Mouse (Mus musculus) c-Kit-positive CD71-positive TER-119-positive erythroid progenitor cells, embryonic 14.5 days (primary cell): ENCODE measurements at regions not wholly inside any gene's neighbourhood (a gene's known extent, or its start where the extent isn't known, plus 50 kb on each side); places are given as distances from the start of the nearest gene placed in this dataset.

ENCODE experiments used
- DNase-seq: peaks from one replicate; pipeline ENCODE4 v3.0.0-alpha.2; 2013; ENCODE audit warnings: low spot score

DNA sequence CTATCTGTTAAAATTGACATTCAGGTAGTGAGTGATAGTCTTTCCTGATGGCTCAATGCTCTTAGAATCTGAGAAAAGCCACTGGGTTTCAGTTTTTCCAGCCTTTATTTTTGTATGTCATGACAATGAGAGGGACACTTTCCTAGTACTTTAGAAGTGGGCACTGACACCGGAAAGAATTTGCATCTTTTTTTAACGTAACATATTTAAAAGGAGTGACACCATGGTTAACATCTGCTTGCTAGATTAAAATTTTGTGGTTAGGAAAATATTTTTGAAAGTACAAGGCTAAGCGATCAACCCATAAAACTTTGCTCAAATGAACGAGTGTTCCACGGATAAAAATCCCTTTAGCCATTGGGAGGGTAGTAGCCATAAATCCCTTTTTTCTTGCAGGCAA lies 174.7 kb downstream of the 1700129C05Rik start:
- no peak for DNase-seq

- no peak for DNase-seq
These were observed 175.5 kb downstream of the 1700129C05Rik start for GRCm38 (mm10) chr14:58967163-58967562.

GRCm38 (mm10) chr14:58944958-58945357 lies 197.7 kb downstream of the 1700129C05Rik start:
- DNase-seq, result no peak

DNA sequence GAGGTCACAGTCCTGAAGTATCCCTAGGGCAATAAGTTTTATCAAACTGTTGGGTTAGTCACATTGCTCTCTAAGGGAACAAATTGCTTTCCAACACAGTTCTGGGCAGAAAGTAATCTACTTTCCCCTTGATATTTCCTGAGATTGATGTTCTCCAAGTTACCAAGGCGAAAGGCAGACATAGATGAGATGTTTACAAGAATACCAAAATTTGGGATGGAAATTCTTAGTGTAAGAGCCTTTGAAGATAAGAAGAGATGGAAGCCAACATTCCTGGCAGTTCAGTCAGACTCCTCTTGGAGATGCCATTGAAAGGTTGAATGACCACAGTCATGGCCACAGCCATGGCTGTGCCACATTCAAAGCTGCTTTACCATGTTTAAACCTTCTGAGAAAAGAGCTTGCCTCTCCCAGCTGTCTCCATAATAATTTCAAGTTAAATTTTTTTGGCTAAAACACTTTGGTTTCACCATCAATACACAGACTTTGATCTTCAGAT lies 199.4 kb downstream of the 1700129C05Rik start:
- DNase-seq, result no peak

DNA sequence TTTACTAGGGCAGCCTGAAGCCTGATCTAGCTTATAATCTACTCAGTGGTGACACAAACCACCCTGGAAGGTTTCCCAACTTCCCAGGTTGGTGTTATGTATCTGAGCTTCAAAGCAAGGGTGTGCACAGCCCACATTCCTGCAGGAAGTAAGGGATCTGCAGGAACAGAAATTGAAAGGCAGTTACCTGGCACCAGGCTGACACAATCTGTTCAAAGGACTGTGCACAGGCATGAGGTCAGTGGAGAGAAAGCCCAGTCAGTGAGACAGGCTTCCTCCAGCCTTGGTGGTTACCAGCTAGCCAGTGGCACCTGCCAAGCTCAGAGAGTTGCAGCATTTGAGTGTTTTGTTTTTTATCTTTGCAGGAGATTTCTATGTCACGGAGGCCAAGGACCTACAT lies 203.6 kb downstream of the 1700129C05Rik start:
- no peak for DNase-seq

GRCm38 (mm10) chr14:58938601-58938970 lies 204.1 kb downstream of the 1700129C05Rik start:
- DNase-seq, result no peak

DNA sequence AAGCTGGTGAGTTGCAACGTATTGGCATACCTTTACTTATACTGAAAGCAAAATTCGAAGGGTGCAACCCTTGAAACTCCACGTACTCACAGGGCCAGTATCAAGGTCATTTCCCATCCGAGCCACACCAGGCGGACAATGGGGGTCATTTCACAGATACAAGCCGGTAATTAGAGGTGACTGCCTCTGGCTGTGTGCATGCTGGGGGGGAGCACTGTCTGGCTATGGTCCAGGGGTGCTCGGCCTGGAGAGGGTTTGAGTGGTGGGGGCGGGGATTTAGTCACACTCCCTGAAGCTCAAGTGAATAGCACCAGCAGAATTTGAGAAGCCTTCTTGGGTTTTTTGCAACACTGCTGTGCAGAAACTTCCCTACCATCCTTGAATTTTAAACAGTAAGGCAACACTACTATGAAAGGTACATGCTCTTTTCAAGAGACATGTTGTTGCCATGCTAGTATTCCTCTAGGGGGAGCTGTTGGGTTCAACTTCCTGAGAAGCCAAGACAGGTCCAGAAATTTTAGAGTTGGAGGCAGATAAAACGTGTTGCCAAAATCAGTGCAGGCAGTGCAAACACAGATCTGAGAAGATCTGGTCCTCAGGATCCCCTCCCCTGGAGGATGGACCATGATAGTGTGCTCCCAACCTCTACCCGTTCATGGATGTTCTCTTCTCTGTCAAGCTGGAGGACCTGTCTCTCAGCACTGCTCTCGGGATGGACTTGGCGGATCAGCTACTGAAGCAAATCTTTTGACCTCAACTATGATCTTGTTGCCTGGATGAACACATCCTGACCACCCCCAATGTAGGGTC lies 204.7 kb downstream of the 1700129C05Rik start:
- no peak for DNase-seq

GRCm38 (mm10) chr14:58937331-58937730 lies 205.4 kb downstream of the 1700129C05Rik start:
- DNase-seq, result no peak

DNA sequence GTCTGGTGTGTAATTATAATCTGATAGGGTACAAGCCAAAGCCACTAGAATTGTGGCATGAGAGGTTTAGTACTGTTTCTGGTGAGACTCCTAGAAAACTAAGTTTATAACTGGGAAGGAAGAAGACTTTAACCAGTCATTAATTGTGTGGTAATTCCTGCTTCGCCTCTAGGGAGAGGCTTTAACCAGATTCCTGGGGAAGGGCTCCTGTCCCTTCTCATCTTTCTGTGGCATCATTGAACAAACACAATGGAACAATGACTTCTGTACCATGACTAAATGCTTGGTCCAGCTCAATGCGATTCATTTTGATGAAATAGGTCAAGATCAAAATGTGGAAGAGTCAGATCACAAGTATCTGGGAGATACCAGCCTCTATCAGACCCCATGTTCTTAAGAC lies 206.6 kb downstream of the 1700129C05Rik start:
- no peak for DNase-seq

GRCm38 (mm10) chr14:58917853-58918252 lies 224.8 kb downstream of the 1700129C05Rik start:
- DNase-seq, result no peak

DNA sequence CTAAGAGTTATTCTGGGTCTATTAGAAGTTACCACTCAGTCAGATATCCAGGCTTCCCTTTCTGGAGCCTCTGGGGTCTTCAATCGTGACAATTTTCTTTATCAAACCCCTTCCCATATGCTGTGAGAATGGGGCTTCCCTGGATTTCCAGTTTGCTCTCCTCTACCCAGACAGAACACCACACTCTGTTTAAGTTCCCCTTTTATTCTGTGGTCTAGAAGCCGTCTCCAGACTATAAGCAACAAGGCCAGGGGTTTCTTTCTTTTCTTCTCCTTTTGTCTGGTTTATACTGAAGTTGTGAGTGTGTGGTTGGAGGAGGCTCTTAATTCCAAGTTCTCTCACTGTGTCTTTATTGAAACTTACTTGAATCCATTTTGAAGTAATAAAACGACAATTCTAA lies 225.5 kb downstream of the 1700129C05Rik start:
- DNase-seq, result no peak

GRCm38 (mm10) chr14:58914937-58915336 lies 227.8 kb downstream of the 1700129C05Rik start:
- no peak for DNase-seq

GRCm38 (mm10) chr14:58910846-58911245 lies 231.8 kb downstream of the 1700129C05Rik start:
- no peak for DNase-seq

GRCm38 (mm10) chr14:58907932-58908331 lies 234.8 kb downstream of the 1700129C05Rik start:
- DNase-seq, result no peak

DNA sequence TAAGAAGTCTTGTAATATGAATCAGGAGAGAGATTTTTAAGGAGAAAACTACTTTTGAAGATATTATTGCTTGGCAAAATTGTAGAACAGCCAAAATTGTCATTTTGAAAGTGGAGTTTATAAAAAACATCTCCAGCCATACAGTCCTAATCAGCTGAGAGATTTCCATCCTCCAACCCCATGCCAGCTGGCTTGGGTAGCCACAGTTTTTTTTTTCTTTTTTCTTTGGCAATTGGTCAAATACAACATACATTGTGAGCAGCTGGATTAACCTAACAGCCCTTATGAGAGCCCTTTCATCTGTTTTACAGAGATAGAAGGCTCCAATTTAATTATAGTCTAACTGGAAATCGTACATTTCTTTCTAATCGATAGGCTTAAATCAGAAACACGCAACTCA lies 235.3 kb downstream of the 1700129C05Rik start:
- no peak for DNase-seq

GRCm38 (mm10) chr14:58906631-58907030 lies 236.1 kb downstream of the 1700129C05Rik start:
- DNase-seq, result no peak

DNA sequence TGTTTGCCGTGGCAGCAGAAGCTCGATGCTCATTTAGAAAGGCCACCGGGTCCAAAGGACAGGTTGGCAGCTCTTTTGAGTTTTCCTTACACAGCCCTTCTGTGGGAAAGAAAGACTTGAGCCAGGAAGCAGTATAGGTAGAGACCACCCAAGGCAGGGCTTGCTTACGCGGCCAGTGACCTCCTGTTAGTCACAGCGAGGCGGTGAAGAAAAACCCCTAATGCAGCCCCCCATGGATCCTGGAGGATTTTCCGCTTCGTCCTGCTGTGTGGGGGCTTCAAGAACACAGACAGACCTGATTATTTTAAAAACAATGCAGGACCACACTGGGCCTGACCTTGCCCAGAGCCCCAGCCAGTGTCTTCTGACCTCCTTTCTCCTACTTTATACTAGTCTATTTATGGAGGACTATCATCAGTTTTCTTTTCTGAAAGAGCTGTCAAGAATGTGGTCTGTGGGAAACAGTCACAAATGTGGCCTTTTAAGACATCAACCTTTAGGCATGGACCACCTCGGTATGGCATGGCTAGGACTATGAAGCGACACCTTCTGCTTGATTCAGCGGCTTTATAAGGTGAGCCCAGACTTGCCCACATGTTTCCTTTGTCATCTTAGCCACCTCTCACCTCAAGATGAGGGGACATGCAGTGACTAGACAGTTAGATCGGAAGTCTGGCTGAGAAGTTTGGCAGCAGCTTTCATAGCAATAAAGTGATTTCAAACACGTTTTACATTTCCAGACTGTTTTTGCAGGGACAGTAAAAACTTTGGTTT lies 274.3 kb downstream of the 1700129C05Rik start:
- DNase-seq, result no peak

DNA sequence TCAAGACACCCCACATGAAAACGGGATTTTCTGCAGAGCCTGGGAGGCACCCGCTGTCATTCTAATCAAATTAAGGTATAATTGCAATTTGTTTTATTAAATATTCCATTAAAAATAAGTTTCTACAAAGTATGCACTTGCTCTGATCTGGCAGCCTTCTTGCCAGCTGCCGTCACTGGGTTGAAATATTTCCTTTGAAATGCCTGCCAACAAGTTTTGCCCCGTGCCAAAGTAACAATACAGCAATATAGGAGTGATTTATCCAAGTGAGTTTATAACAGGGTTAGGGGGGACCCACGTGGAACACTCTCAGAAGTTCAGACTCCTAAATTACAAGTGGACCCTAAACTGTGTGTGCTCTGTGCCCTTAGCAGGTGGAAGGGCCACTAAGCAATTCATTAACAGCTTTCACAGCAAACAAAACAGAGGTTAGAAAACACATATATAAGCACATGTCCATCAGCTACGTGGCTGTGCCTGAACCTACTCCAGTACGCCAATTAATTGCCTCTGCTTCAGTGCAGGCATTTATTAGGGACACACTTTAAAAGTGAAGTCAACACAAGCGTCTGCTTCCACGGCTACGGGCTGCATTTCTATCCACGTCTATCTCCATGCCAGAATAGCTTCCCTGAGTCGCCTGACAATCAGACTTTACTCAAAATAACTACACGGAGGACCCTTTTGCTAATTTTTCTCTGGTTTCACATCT lies 275.1 kb downstream of the 1700129C05Rik start:
- DNase-seq, result no peak

DNA sequence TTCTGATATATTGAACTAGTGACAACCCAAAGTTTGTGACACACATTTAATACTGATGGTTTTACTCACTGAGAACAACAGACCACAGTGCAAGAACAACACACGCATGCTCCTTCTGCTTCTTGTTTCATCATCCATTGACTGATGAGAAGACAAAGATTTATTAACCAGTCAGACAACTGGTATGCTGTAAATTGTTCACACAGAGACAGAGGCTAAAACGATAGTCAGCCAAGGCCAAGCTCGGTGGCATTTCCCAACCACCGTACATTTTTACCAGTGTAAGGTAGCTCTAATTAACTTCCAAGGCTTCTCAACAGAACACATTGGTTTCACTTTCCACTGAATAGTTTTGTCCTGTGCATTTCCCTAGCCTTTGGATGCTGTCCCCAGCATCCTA lies 287.8 kb downstream of the 1700129C05Rik start:
- DNase-seq, result no peak

DNA sequence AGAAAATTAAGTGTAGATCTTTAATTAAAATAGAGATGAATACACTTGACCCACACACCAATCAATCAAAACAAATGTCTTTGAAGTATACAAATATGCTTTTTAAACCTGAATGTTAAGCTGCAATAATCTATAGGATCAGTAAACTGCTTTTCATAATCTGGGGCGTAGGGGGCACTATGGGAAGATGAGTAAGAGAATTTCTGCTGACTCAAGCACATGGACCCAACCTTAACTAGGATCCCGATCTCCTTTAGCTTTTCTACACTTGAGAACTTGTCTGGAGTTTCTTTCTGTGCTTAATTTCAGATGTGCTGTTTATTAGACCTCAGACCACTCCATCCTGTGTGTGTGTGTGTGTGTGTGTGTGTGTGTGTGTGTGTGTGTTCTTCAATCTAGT lies 298.1 kb downstream of the 1700129C05Rik start:
- no peak for DNase-seq

- no peak for DNase-seq
These were observed 300.4 kb downstream of the 1700129C05Rik start for GRCm38 (mm10) chr14:58842196-58842886.

DNA sequence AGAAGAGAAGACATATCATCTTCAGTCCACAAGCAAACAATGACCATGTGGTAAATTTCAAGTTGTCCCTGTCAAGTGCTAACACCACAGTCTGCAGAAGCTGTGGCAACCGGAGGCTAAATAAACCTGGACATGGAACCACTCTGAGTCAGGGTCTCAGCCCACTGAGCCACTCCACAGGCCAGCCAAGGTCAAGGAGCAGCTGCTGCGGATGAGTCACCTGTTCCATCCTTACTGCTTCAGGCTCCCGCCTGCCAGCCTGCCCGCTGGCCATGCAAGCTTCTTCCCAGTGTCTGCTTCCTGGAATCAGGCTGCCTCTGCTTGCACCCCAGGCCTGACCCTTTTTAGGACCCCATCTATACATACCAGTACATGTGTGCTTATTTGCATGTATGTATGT lies 319.8 kb downstream of the 1700129C05Rik start:
- DNase-seq, result no peak
